Mouse (Mus musculus) lung, embryonic 15.5 days (tissue): ENCODE measurements around the gene Plcg2. TPM values are rescaled to one million over a fixed set of nuclear protein-coding genes. Genes with fewer than 3 reads are reported as not detected.

Experiments
- ATAC-seq: fragments of 200-750 bp; cut with Nextera tagmentation; 2 replicates; pipeline ENCODE4 v1.8.0; 2017; ENCODE audit warnings: moderate number of reproducible peaks, borderline replicate concordance; ENCODE audit not compliant: low FRiP score, low TSS enrichment; ENCODE audit errors: extremely low read depth
- H3K27ac ChIP-seq: fragments of 300-500 bp; sonication (generic); 2 replicates; pipeline ENCODE4 v1.5.1; 2015; ENCODE audit warnings: moderate library complexity, mild to moderate bottlenecking, inconsistent platforms
- H3K27me3 ChIP-seq: fragments of 300-500 bp; sonication (generic); 2 replicates; pipeline ENCODE4 v1.6.1; 2015; ENCODE audit warnings: inconsistent platforms
- H3K36me3 ChIP-seq: fragments of 300-500 bp; sonication (generic); 2 replicates; pipeline ENCODE4 v1.6.1; 2015; ENCODE audit warnings: inconsistent platforms
- H3K4me1 ChIP-seq: fragments of 300-500 bp; sonication (generic); 2 replicates; pipeline ENCODE4 v1.6.1; 2015; ENCODE audit warnings: inconsistent platforms
- H3K4me2 ChIP-seq: fragments of 300-500 bp; sonication (generic); 2 replicates; pipeline ENCODE4 v1.6.1; 2015; ENCODE audit warnings: inconsistent platforms, mild to moderate bottlenecking, moderate library complexity
- H3K4me3 ChIP-seq: fragments of 300-500 bp; sonication (generic); 2 replicates; pipeline ENCODE4 v1.5.1; 2015; ENCODE audit warnings: mild to moderate bottlenecking, inconsistent platforms
- H3K9ac ChIP-seq: fragments of 300-500 bp; sonication (generic); 2 replicates; pipeline ENCODE4 v1.6.1; 2015; ENCODE audit warnings: inconsistent platforms
- H3K9me3 ChIP-seq: fragments of 300-500 bp; sonication (generic); 2 replicates; pipeline ENCODE4 v1.6.1; 2016; ENCODE audit warnings: inconsistent platforms
- WGBS: fragments of 180-500 bp; shearing (Covaris S2); methylation state at CpG from one replicate; pipeline ENCODE4 v1.1.7; 2015; 5-methylcytosine and 5-hydroxymethylcytosine counted together
- polyA plus RNA-seq: library from polyadenylated mRNA; unstranded; fragments of >200 nt; fragmentation: Nextera tagmentation; extraction: Ambion mirVana; gene quantifications from 2 replicates; pipeline ENCODE4 v1.2.1, GENCODE M21; 2015

Plcg2 gene
- polyA plus RNA-seq, 1 experiment from 2014 or later, result 5.0 TPM

DNA sequence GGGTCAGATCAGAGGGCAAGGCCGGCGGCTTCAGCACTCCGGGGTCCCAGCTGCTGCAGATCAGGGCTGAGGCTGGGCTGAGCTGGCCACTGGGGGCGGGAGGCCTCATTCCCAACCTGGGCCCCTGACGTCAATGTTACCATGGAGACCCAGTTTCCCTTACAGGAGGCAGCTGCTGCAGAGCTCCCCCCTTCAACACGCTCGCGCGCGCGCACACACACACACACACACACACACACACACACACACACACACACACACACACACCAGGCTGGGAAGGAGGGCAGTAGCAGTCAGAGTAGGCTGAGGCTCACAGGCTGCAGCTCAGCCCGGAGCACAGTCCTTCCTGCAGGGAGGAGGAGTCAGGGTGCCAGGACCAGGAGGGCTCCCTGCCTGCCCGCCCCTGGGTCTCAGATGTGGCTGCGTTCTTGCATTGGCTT is 27.7 kb upstream of the Plcg2 start:
- no peaks in the 10 kb centered on the region for H3K9me3 ChIP-seq
- H3K4me3 ChIP-seq, result peak overlapping the region; percentile 16
- peak; percentile 75 for ATAC-seq
- H3K4me2 ChIP-seq, result peak overlapping the region; percentile 46
- H3K27ac ChIP-seq, result no peak overlapping the region
- H3K36me3 ChIP-seq, result no peaks in the 10 kb centered on the region
- peaks cover 7% of the 10 kb centered on the region for H3K4me1 ChIP-seq
- under 1% methylated on average over 8 of the region's 14 CpGs for WGBS
- H3K27me3 ChIP-seq, result no peaks in the 10 kb centered on the region
- H3K9ac ChIP-seq, result no peak overlapping the region

DNA sequence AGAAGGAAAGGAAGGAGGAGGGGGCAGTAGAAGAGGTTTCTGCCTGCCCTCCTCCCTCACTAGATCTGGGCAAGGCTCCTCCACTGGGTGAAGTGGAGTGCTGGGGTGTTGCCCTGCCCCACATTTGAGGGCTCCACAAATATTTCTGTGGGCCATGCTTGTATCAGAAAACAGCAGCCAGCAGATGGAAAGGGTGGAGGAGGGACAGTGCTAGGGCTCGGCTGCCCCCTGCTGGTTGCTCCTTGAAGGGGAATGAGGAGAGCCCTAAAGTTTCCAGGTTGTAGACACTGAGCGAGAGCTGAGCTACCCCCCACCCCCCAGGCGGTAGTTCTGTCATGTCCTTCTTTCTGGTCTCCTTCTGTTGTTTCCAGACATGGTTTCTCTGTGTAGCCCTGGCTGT is 26.9 kb upstream of the Plcg2 start:
- Histone ChIP-seq H3K4me1 (peaks cover 7% of the 10 kb centered on the region), H3K9ac (no peak overlapping the region), H3K9me3 (no peaks in the 10 kb centered on the region), H3K4me3 (no peak overlapping the region), H3K4me2 (no peak overlapping the region), H3K27me3 (no peaks in the 10 kb centered on the region), H3K27ac (no peak overlapping the region), H3K36me3 (no peaks in the 10 kb centered on the region)
- 15% methylated on average over 3 of the region's 3 CpGs for WGBS
- no peak for ATAC-seq

DNA sequence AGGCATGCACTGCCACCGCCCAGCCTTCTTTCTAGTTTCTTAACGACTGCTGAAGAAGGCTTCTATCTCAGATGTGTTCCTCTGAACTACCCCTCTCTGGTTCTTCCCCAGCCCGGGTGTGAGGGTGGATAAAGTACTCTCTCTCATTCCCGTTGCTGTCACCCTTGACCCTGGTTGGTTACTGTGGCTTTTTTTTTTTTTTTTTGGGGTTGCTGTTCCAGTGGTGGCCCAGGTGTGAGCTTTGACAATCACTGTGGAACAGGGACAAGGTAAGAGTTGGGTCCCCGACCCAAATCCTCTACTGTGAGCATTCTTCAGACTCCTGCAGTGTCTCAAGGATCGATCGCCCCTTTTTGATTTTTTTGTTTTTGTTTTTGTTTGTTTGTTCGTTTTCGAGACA is 26.4 kb upstream of the Plcg2 start:
- ATAC-seq, result no peak
- Histone ChIP-seq H3K36me3 (no peaks in the 10 kb centered on the region), H3K27ac (no peak overlapping the region), H3K4me2 (no peak overlapping the region), H3K9ac (no peak overlapping the region), H3K9me3 (no peaks in the 10 kb centered on the region), H3K4me1 (peaks cover 7% of the 10 kb centered on the region), H3K4me3 (no peak overlapping the region), H3K27me3 (no peaks in the 10 kb centered on the region)
- 63% methylated on average over 9 of the region's 9 CpGs for WGBS

DNA sequence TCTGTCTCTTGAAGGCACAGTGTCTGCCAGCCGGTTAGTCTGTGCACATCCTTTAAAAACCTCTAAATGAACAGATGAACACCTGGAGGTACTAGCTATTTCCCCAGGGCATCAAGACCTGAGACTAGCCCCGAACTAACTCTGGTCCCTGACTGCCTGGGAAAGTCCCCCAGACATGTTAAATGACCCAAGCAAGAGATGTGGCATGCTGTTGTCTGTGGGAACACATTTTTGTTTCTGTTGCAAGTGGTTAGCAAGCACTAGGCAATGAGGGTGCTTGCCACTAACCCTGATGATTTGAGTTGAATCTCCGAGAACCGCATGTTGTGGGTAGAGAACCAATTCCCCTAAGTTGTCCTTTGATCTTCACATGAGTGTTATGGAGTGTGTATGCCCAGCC is 25.8 kb upstream of the Plcg2 start:
- ATAC-seq, result no peak
- no peak overlapping the region for H3K4me3 ChIP-seq
- no peak overlapping the region for H3K4me2 ChIP-seq
- H3K27me3 ChIP-seq, result no peaks in the 10 kb centered on the region
- H3K27ac ChIP-seq, result no peak overlapping the region
- no peaks in the 10 kb centered on the region for H3K9me3 ChIP-seq
- no peaks in the 10 kb centered on the region for H3K36me3 ChIP-seq
- WGBS, result 81% methylated on average over 4 of the region's 4 CpGs
- H3K9ac ChIP-seq, result no peak overlapping the region
- H3K4me1 ChIP-seq, result peaks cover 7% of the 10 kb centered on the region

DNA sequence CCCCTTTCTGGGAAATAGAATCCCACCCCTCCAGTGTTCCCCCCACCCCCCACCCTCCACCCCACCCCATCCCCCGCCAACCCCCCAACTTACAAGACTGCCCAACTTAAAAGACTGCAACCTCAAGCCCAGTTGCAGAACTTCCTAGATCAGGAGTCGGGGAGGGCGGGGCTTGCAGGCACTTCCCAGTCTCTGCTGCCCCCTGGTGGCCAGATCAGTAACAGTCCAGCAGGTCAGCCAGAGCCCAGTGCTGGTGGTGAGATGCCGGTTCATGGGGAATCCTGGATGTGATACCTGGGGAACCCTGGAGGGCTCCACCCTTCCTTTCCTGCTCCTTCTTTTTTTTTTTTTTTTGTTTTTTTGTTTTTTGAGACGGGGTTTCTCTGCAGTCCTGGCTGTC is 23.1 kb upstream of the Plcg2 start:
- no peak overlapping the region for H3K4me3 ChIP-seq
- no peak overlapping the region for H3K9ac ChIP-seq
- ATAC-seq, result peak; percentile 55; the same call in 1 of the 2 replicates
- no peak overlapping the region for H3K27ac ChIP-seq
- no peak overlapping the region for H3K4me2 ChIP-seq
- no peaks in the 10 kb centered on the region for H3K9me3 ChIP-seq
- WGBS, result 2% methylated on average over 5 of the region's 5 CpGs
- no peaks in the 10 kb centered on the region for H3K36me3 ChIP-seq
- no peaks in the 10 kb centered on the region for H3K27me3 ChIP-seq
- peaks cover 4% of the 10 kb centered on the region for H3K4me1 ChIP-seq

DNA sequence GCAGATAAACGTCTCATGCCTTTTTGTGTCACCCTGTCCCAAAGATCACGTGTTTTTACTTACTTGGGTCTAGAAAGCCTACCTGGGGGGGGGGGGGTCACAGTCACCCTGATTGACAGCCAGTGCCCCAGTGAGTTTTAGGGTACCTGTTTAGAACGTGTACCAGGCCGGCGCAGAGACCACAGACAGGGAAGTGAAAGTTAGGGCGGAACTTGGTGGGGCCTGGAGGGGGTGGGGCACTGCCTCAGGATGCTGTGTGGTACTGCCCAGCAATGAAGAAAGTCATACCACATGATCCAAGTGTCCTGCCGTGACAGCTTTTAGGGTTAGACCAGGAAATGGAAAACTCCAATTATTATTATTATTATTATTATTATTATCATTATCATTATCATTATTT is 22.3 kb upstream of the Plcg2 start:
- 69% methylated on average over 7 of the region's 7 CpGs for WGBS
- H3K4me2 ChIP-seq, result no peak overlapping the region
- no peak for ATAC-seq
- H3K9me3 ChIP-seq, result no peaks in the 10 kb centered on the region
- no peak overlapping the region for H3K4me3 ChIP-seq
- H3K27ac ChIP-seq, result no peak overlapping the region
- H3K4me1 ChIP-seq, result no peaks in the 10 kb centered on the region
- no peak overlapping the region for H3K9ac ChIP-seq
- no peaks in the 10 kb centered on the region for H3K27me3 ChIP-seq
- no peaks in the 10 kb centered on the region for H3K36me3 ChIP-seq

DNA sequence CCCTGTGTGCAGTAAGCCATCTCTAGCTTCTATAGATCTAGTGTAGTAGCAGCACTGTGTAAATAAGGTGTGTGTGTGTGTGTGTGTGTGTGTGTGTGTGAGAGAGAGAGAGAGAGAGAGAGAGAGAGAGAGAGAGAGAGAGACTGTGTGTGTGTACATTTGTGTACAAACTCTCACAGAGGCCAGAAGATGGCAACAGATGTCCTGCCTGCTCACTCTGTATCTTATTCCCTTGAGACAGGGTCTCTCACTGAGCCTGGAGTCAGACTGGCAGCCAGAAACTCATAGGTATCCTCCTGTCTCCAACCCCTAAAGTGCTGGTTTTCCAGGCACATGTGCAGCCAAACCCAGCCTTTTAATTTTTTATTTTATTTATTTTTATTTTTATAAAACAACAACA is 20.0 kb upstream of the Plcg2 start:
- H3K4me3 ChIP-seq, result no peak overlapping the region
- no peaks in the 10 kb centered on the region for H3K27me3 ChIP-seq
- no peak for ATAC-seq
- no peak overlapping the region for H3K4me2 ChIP-seq
- H3K9ac ChIP-seq, result no peak overlapping the region
- H3K36me3 ChIP-seq, result no peaks in the 10 kb centered on the region
- no peaks in the 10 kb centered on the region for H3K4me1 ChIP-seq
- no peaks in the 10 kb centered on the region for H3K9me3 ChIP-seq
- no peak overlapping the region for H3K27ac ChIP-seq

DNA sequence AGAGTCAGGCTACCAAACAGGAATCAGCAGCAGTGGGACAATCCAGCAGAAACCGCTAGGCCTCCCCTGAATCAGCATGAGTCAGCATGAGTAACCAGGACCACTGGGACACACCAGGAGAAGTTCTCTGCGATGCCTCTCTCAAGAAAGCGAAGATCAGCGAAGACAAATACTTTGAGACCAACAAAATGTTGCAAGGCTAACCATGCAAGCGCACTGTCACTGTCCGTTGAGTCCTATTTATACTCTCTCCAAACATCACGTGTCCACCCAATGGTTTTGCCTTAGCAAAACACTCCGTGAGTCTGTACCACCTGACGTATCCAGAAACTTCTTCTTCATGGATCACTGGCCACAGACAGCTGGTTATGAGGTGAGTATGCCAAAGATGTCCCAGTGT is 18.1 kb upstream of the Plcg2 start:
- 93% methylated on average over 9 of the region's 9 CpGs for WGBS

DNA sequence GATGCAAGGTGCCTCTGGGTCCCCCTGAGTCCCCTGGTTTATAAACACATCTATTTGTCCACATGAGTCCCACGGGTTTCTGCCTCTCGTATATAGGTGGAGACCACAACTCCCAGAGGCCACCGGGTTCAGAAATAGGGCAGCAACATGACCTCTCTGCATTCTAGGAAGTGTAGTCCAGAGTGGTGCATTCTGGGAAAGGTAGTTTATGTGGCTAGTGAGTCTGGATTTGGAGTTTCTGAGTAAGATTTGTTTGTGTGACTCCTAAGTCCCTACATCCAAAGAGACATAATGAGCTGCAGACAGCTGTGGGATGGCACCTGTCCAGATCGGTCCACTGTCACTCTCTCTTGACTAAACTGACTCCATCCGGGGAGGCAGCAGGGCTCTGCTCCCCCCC is 17.6 kb upstream of the Plcg2 start:
- Histone ChIP-seq H3K4me3 (no peak overlapping the region), H3K4me1 (no peaks in the 10 kb centered on the region), H3K27ac (no peak overlapping the region), H3K4me2 (no peak overlapping the region), H3K36me3 (no peaks in the 10 kb centered on the region), H3K9me3 (no peaks in the 10 kb centered on the region), H3K27me3 (no peaks in the 10 kb centered on the region), H3K9ac (no peak overlapping the region)
- WGBS, result 62% methylated on average over 5 of the region's 5 CpGs
- no peak for ATAC-seq

More for the DNA sequence above, 18.1 kb upstream of the Plcg2 start:
- H3K9me3 ChIP-seq, result no peaks in the 10 kb centered on the region
- no peaks in the 10 kb centered on the region for H3K4me1 ChIP-seq
- H3K36me3 ChIP-seq, result no peaks in the 10 kb centered on the region
- H3K9ac ChIP-seq, result no peak overlapping the region
- H3K27ac ChIP-seq, result no peak overlapping the region
- H3K4me2 ChIP-seq, result no peak overlapping the region
- no peak for ATAC-seq
- H3K4me3 ChIP-seq, result no peak overlapping the region
- no peaks in the 10 kb centered on the region for H3K27me3 ChIP-seq

DNA sequence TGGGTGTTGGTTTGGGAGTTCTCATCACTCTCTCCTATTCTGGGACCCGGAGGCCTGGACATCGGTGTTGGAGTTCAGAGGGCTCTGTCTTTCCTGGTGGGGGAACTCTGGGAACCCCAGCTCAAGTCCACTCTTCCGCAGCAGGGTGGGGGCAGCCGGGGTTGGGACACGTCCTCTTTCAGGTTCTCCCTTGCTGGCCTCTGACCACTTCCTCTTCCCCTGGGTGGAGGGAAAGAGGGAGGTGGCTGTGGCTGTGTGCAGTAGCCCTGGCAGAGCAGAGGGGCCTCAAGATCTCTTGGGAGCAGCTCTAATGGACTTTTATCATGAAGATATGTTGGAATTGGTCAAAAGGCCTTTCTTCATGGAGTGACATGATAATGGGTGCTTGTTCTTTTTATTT is 16.3 kb upstream of the Plcg2 start:
- Histone ChIP-seq H3K27me3 (no peaks in the 10 kb centered on the region), H3K27ac (no peak overlapping the region), H3K36me3 (no peaks in the 10 kb centered on the region), H3K9me3 (no peaks in the 10 kb centered on the region), H3K4me1 (no peaks in the 10 kb centered on the region), H3K4me2 (no peak overlapping the region), H3K9ac (no peak overlapping the region), H3K4me3 (no peak overlapping the region)
- WGBS, result 84% methylated on average over 5 of the region's 5 CpGs
- no peak for ATAC-seq

DNA sequence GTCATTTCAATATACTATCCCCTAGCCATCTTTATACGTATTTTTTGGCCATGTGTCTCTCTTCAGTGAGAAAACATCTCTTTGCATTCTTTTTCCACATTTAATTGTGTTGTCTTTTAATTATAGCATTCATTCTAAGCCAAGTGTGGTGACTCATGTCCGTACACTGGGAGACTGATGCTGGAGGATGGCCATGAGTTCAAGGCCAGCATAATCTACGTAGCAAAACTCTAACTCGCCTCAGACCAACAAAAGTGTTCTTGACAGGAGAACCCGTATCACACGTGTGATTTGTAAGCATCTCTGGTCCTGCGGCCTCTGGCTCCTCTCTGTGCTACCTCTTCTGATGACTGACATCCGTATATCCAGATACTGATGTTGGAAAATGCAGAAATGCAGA is 13.4 kb upstream of the Plcg2 start:
- H3K4me2 ChIP-seq, result no peak overlapping the region
- no peaks in the 10 kb centered on the region for H3K36me3 ChIP-seq
- no peaks in the 10 kb centered on the region for H3K9me3 ChIP-seq
- WGBS, result 81% methylated on average over 8 of the region's 8 CpGs
- H3K27me3 ChIP-seq, result no peaks in the 10 kb centered on the region
- H3K4me3 ChIP-seq, result no peak overlapping the region
- H3K4me1 ChIP-seq, result no peaks in the 10 kb centered on the region
- no peak for ATAC-seq
- H3K9ac ChIP-seq, result no peak overlapping the region
- no peak overlapping the region for H3K27ac ChIP-seq

DNA sequence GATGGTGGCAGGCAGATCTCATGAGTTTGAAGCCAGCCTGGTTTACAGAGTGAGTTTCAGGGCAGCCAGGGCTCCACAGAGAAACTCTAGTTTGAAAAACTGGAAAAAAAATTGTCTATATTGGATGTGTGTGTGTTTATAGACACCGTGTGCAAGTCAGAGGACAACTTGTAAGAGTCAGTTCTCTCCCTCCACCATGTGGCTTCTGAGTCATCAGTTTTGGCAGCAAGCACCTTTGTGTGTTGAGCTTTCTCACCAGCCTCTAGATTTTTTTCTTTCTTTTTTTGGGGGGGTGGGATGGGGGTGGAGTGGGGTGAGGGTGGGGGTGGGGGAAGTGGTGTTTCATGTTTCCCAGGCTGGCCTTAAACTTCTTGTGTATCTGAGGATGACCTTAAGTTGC is 12.8 kb upstream of the Plcg2 start:
- no peaks in the 10 kb centered on the region for H3K27me3 ChIP-seq
- H3K27ac ChIP-seq, result no peak overlapping the region
- no peak for ATAC-seq
- H3K4me1 ChIP-seq, result no peaks in the 10 kb centered on the region
- H3K9ac ChIP-seq, result no peak overlapping the region
- H3K4me2 ChIP-seq, result no peak overlapping the region
- H3K4me3 ChIP-seq, result no peak overlapping the region
- H3K36me3 ChIP-seq, result no peaks in the 10 kb centered on the region
- WGBS, result 61% methylated on average over 1 of the region's 1 CpGs
- H3K9me3 ChIP-seq, result no peaks in the 10 kb centered on the region

DNA sequence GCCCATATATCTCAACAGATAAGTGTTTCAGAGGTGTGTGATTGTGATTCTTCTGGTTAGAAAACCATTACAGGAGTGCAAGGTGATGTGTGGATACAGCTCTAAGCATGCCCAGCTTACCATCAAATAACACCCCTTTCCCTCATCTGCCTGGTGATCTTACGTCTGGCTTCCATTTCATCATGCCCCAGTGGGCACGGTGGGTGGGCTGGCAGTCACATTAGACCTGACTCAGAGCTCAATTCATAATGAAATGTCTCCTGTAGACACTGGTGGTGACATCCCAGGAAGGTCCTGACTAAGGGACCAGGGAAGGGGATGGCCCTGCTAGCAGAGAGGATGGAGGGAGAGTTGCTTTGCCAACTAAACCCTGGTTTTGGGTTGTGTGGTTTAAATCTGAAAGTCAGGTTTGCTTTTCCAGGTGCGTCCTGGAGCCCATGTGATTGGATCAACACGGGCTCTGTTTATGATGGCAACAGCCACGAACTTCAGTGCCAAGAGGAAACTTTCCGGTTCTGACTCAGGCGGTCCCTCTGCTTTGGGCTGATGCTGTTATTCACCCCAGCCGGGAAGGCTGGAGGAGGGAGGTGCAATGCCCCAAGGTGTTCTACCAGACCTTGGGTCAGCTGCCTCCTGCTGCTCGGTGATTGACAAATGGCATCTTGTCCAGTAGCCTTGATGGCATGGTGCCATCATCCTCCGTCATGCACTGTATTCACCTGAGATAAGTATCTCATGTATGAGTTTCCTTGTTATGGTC is 9.7 kb upstream of the Plcg2 start:
- ATAC-seq, result no peak
- H3K36me3 ChIP-seq, result no peaks in the 10 kb centered on the region
- H3K27me3 ChIP-seq, result 0 out of 2 replicates have a peak, but pooled peaks cover 4% of the 10 kb centered on the region
- H3K9ac ChIP-seq, result no peak overlapping the region
- no peaks in the 10 kb centered on the region for H3K4me1 ChIP-seq
- H3K9me3 ChIP-seq, result no peaks in the 10 kb centered on the region
- no peak overlapping the region for H3K4me3 ChIP-seq
- WGBS, result 76% methylated on average over 10 of the region's 10 CpGs
- no peak overlapping the region for H3K27ac ChIP-seq
- no peak overlapping the region for H3K4me2 ChIP-seq
